Mouse (Mus musculus) heart, postnatal 0 days (tissue): ENCODE measurements around the gene Apc2.

Experiments used
- CTCF ChIP-seq: IDR thresholded peaks from 2 replicates; pipeline ENCODE4 v1.5.1; 2016; ENCODE audit warnings: antibody characterized with exemption, control low read depth, low read depth
- EP300 ChIP-seq: IDR thresholded peaks from 2 replicates; pipeline ENCODE4 v1.6.1; 2016; ENCODE audit warnings: antibody characterized with exemption, low read depth

GRCm38 (mm10) chr10:80250573-80250972 lies 45.2 kb upstream of the Apc2 start:
- TF ChIP-seq CTCF (no peak), EP300 (no peak)
